Mouse (Mus musculus): ENCODE measurements around the gene Gm1123. TPM values are rescaled to one million over a fixed set of nuclear protein-coding genes. Genes with fewer than 3 reads are reported as not detected.

Gene Gm1123
- total RNA-seq, 2 experiments from 2014 or later: 0.40 TPM; not detected in 1

- no peak for DNase-seq (ENCODE audit: extremely low spot score in 1 of 2, low spot score in 1 of 2)
These were observed 76.9 kb downstream of the Gm1123 start for GRCm38 (mm10) chr9:98958628-98959027.

- DNase-seq (ENCODE audit: extremely low spot score in 1 of 2, low spot score in 1 of 2): no peak
These were observed 77.7 kb downstream of the Gm1123 start for GRCm38 (mm10) chr9:98957751-98958351.

Other genes with a start within 250 kb of the Gm1123 start
- gene Prr23a1, start 193.2 kb downstream of the Gm1123 start, total RNA-seq (2021): not detected
- gene Prr23a2, start 179.2 kb downstream of the Gm1123 start, total RNA-seq (2021): not detected
- gene Prr23a3, start 170.9 kb downstream of the Gm1123 start, total RNA-seq (2021): not detected
- gene 7420426K07Rik, start 132.6 kb downstream of the Gm1123 start, total RNA-seq (2021): not detected
- gene Foxl2, start 80.4 kb downstream of the Gm1123 start, total RNA-seq (2021): under 1 TPM; 0.81 to 0.82 TPM
- gene Faim, start 49.3 kb downstream of the Gm1123 start, total RNA-seq (2021): 10 to 100 TPM; 55.0 to 60.5 TPM
- gene Pik3cb, start 104.9 kb upstream of the Gm1123 start, total RNA-seq (2021): 10 to 100 TPM; 25.3 to 26.7 TPM
- not detected for gene Faiml, start 201.5 kb upstream of the Gm1123 start, total RNA-seq (2021)
- 10 to 100 TPM; 15.8 to 29.3 TPM for gene Cep70, start 207.7 kb upstream of the Gm1123 start, total RNA-seq (2021)

All from layer of hippocampus, postnatal 25 days (tissue).